Mouse (Mus musculus) embryo, embryonic 11 days (tissue): ENCODE measurements at regions not wholly inside any gene's neighbourhood (a gene's known extent, or its start where the extent isn't known, plus 50 kb on each side); places are given as distances from the start of the nearest gene placed in this dataset.

Experiments used
- DNase-seq: peaks from one replicate; pipeline ENCODE4 v3.0.0-alpha.2; 2015

GRCm38 (mm10) chr9:117863944-117864343, 176.4 kb upstream of the Azi2 start:
- DNase-seq: no peak

GRCm38 (mm10) chr9:117863318-117863717, 177.0 kb upstream of the Azi2 start:
- no peak for DNase-seq

GRCm38 (mm10) chr9:117859580-117860045, 180.7 kb upstream of the Azi2 start:
- no peak for DNase-seq

GRCm38 (mm10) chr9:117843531-117843930, 196.8 kb upstream of the Azi2 start:
- DNase-seq: no peak

- peak; percentile 21 for DNase-seq
Observed at GRCm38 (mm10) chr9:117836696-117837380, 203.5 kb upstream of the Azi2 start.

GRCm38 (mm10) chr9:117833586-117833985, 203.9 kb upstream of the Rbms3 start:
- DNase-seq: no peak

GRCm38 (mm10) chr9:117814661-117815060, 184.9 kb upstream of the Rbms3 start:
- peak; percentile 17 for DNase-seq

- DNase-seq: no peak
Observed at GRCm38 (mm10) chr9:117813216-117813615, 183.5 kb upstream of the Rbms3 start.

GRCm38 (mm10) chr9:117805812-117806211, 176.1 kb upstream of the Rbms3 start:
- DNase-seq: no peak

GRCm38 (mm10) chr9:117784186-117784591, 154.5 kb upstream of the Rbms3 start:
- DNase-seq: no peak

- DNase-seq: no peak
Observed at GRCm38 (mm10) chr9:117754651-117755050, 124.9 kb upstream of the Rbms3 start.

GRCm38 (mm10) chr9:117753466-117753865, 123.8 kb upstream of the Rbms3 start:
- DNase-seq: no peak

- DNase-seq: no peak
Observed at GRCm38 (mm10) chr9:117744906-117745305, 115.2 kb upstream of the Rbms3 start.

- DNase-seq: no peak
Observed at GRCm38 (mm10) chr9:117729366-117729765, 99.7 kb upstream of the Rbms3 start.

- DNase-seq: peak; percentile 34
Observed at GRCm38 (mm10) chr9:117720161-117720598, 90.5 kb upstream of the Rbms3 start.

- DNase-seq: no peak
Observed at GRCm38 (mm10) chr9:117717346-117717745, 87.6 kb upstream of the Rbms3 start.

- no peak for DNase-seq
Observed at GRCm38 (mm10) chr9:117716476-117716875, 86.8 kb upstream of the Rbms3 start.

GRCm38 (mm10) chr9:117714741-117715675, 85.3 kb upstream of the Rbms3 start:
- no peak for DNase-seq

GRCm38 (mm10) chr9:117713121-117713520, 83.4 kb upstream of the Rbms3 start:
- DNase-seq: no peak

GRCm38 (mm10) chr9:117711793-117712192, 82.1 kb upstream of the Rbms3 start:
- DNase-seq: no peak

GRCm38 (mm10) chr9:117710966-117711365, 81.3 kb upstream of the Rbms3 start:
- no peak for DNase-seq

- no peak for DNase-seq
Observed at GRCm38 (mm10) chr9:117709677-117710076, 80.0 kb upstream of the Rbms3 start.

GRCm38 (mm10) chr9:117693001-117693400, 63.3 kb upstream of the Rbms3 start:
- no peak for DNase-seq

- no peak for DNase-seq
Observed at GRCm38 (mm10) chr9:117692486-117692885, 62.8 kb upstream of the Rbms3 start.
